Mouse (Mus musculus): ENCODE data around the gene Pnmal2.

The Pnmal2 gene

GRCm38 (mm10) chr7:16944061-16944807, at the start of gene Pnmal2:
TSS of gene Pnmal2 (plus strand) at chr7:16944682.
- in situ Hi-C loops (cut with MseI, MboI) = loop anchor here in 1 of 2 experiments (10.0 kb wide), 1 partner anchor 121 kb away; the partner anchor contains the start of gene Hif3a

- in situ Hi-C loops (cut with MseI, MboI) = no loop called here
Measured at GRCm38 (mm10) chr7:16895000-16895399, 49.5 kb upstream of the Pnmal2 start.

GRCm38 (mm10) chr7:16895511-16895910, 49.0 kb upstream of the Pnmal2 start:
- in situ Hi-C loops (cut with MseI, MboI) = no loop called here

GRCm38 (mm10) chr7:16900526-16900925, 44.0 kb upstream of the Pnmal2 start:
- in situ Hi-C loops (cut with MseI, MboI) = no loop called here

GRCm38 (mm10) chr7:16903439-16903955, 41.0 kb upstream of the Pnmal2 start:
- in situ Hi-C loops (cut with MseI, MboI) = no loop called here

GRCm38 (mm10) chr7:16904120-16904675, 40.3 kb upstream of the Pnmal2 start:
- in situ Hi-C loops (cut with MseI, MboI) = no loop called here

- in situ Hi-C loops (cut with MseI, MboI) = no loop called here
Measured at GRCm38 (mm10) chr7:16905491-16906021, 38.9 kb upstream of the Pnmal2 start.

GRCm38 (mm10) chr7:16906281-16906680, 38.2 kb upstream of the Pnmal2 start, which contains the start of gene Ptgir:
TSS of gene Ptgir (plus strand) at chr7:16906490.
- in situ Hi-C loops (cut with MseI, MboI) = no loop called here

- in situ Hi-C loops (cut with MseI, MboI) = no loop called here
Measured at GRCm38 (mm10) chr7:16906889-16907559, 37.5 kb upstream of the Pnmal2 start.

GRCm38 (mm10) chr7:16907842-16908241, 36.6 kb upstream of the Pnmal2 start:
- in situ Hi-C loops (cut with MseI, MboI) = no loop called here

GRCm38 (mm10) chr7:16908367-16908766, 36.1 kb upstream of the Pnmal2 start:
- in situ Hi-C loops (cut with MseI, MboI) = no loop called here

GRCm38 (mm10) chr7:16908859-16909258, 35.6 kb upstream of the Pnmal2 start:
- in situ Hi-C loops (cut with MseI, MboI) = no loop called here

- in situ Hi-C loops (cut with MseI, MboI) = no loop called here
Measured at GRCm38 (mm10) chr7:16909909-16910308, 34.6 kb upstream of the Pnmal2 start.

GRCm38 (mm10) chr7:16911904-16912303, 32.6 kb upstream of the Pnmal2 start:
- in situ Hi-C loops (cut with MseI, MboI) = no loop called here

- in situ Hi-C loops (cut with MseI, MboI) = no loop called here
Measured at GRCm38 (mm10) chr7:16912360-16912759, 32.1 kb upstream of the Pnmal2 start.

- in situ Hi-C loops (cut with MseI, MboI) = no loop called here
Measured at GRCm38 (mm10) chr7:16913806-16914452, 30.6 kb upstream of the Pnmal2 start.

GRCm38 (mm10) chr7:16914453-16915343, 29.8 kb upstream of the Pnmal2 start:
- in situ Hi-C loops (cut with MseI, MboI) = no loop called here

GRCm38 (mm10) chr7:16915461-16916340, 28.8 kb upstream of the Pnmal2 start:
- in situ Hi-C loops (cut with MseI, MboI) = no loop called here
